Mouse (Mus musculus) olfactory bulb, adult 2 months (tissue): ENCODE results near the gene Tmem223.

Experiments used
- CTCF ChIP-seq: fragments of 200-500 bp; IDR thresholded peaks from 2 replicates; pipeline ENCODE4 v1.5.1; 2012; ENCODE audit warnings: low read depth, mild to moderate bottlenecking, low read length, moderate library complexity; ENCODE audit not compliant: insufficient read depth
- POLR2A ChIP-seq: fragments of 200-500 bp; IDR thresholded peaks from 2 replicates; pipeline ENCODE4 v1.6.1; 2012; ENCODE audit warnings: mild to moderate bottlenecking, low read depth, low read length, moderate library complexity; ENCODE audit not compliant: insufficient read depth

DNA sequence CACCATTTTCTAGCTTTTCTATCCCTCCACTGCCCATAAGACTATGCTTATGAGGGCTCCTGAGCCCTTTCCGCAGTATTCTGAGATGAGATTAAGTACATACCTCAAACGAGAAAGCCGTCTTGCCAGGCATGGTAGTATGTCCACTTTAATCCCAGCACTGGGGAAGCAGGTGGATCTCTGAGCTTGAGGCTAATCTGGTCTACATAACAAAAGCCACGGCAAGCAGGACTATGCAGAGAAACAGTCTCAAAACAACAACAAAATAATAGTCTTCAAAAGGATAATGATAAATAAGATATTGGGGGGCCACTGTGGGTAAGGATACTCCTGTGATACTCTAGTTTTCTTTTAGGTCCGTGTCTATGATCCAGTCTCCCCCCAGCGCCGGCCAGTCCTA, 31.9 kb upstream of the Tmem223 start:
- TF ChIP-seq CTCF (no peak), POLR2A (no peak)
